Mouse (Mus musculus): Measurements from ENCODE around the gene Slc34a3. TPM values are rescaled to one million over a fixed set of nuclear protein-coding genes. Genes with fewer than 3 reads are reported as not detected.

Gene Slc34a3
- polyA plus RNA-seq (2015; fragmentation: Nextera tagmentation; extraction: Ambion mirVana): not detected in 2 replicates

- no peak within 1 kb of the TSS for H3K4me3 ChIP-seq
- H3K9ac ChIP-seq: no peak within 1 kb of the TSS
- no peak for ATAC-seq (ENCODE audit: low FRiP score, low read depth)
- H3K36me3 ChIP-seq: no peaks in the 10 kb centered on the region
- 0 out of 2 replicates have a peak, but pooled peaks cover under 1% of the 10 kb centered on the region for H3K4me1 ChIP-seq
- no peak within 1 kb of the TSS for H3K4me2 ChIP-seq (replicated peaks)
- H3K27ac ChIP-seq: no peak within 1 kb of the TSS
- H3K27me3 ChIP-seq: peaks cover 47% of the 10 kb centered on the region
- 84% methylated on average over 3 of the region's 3 CpGs for WGBS
- H3K9me3 ChIP-seq: no peaks in the 10 kb centered on the region
Observed at GRCm38 (mm10) chr2:25234050-25234449, at the start of gene Slc34a3. TSS of gene Slc34a3 (minus strand) at chr2:25234364.

GRCm38 (mm10) chr2:25278928-25279882 is 45.0 kb upstream of the Slc34a3 start:
- H3K9ac ChIP-seq: no peak overlapping the region
- no peak overlapping the region for H3K27ac ChIP-seq
- H3K27me3 ChIP-seq: no peaks in the 10 kb centered on the region
- peaks cover 98% of the 10 kb centered on the region for H3K36me3 ChIP-seq
- H3K4me3 ChIP-seq: no peak overlapping the region
- H3K9me3 ChIP-seq: no peaks in the 10 kb centered on the region
- WGBS: 65% methylated on average over 13 of the region's 13 CpGs
- peaks cover 2% of the 10 kb centered on the region; the same call in 1 of the 2 replicates for H3K4me1 ChIP-seq
- 0 out of 2 replicates have a peak, but pooled peaks have one; percentile 28 for ATAC-seq (ENCODE audit: low FRiP score, low read depth)
- H3K4me2 ChIP-seq (replicated peaks): no peak overlapping the region

- 39% methylated on average over 16 of the region's 16 CpGs for WGBS
- H3K4me2 ChIP-seq (replicated peaks): peak overlapping the region; percentile 93
- H3K4me3 ChIP-seq: peak overlapping the region; percentile 94
- no peak for ATAC-seq (ENCODE audit: low FRiP score, low read depth)
- peaks cover 28% of the 10 kb centered on the region for H3K4me1 ChIP-seq
- no peaks in the 10 kb centered on the region for H3K27me3 ChIP-seq
- H3K9me3 ChIP-seq: no peaks in the 10 kb centered on the region
- no peak overlapping the region for H3K27ac ChIP-seq
- peak overlapping the region; percentile 93 for H3K9ac ChIP-seq
- peaks cover 75% of the 10 kb centered on the region for H3K36me3 ChIP-seq
Observed at GRCm38 (mm10) chr2:25273010-25273409, 38.8 kb upstream of the Slc34a3 start.

- H3K4me1 ChIP-seq: peaks cover 28% of the 10 kb centered on the region
- WGBS: 0% methylated on average over 28 of the region's 29 CpGs
- peak; percentile 60 for ATAC-seq (ENCODE audit: low FRiP score, low read depth)
Observed at GRCm38 (mm10) chr2:25272515-25272914, 38.4 kb upstream of the Slc34a3 start.

DNA sequence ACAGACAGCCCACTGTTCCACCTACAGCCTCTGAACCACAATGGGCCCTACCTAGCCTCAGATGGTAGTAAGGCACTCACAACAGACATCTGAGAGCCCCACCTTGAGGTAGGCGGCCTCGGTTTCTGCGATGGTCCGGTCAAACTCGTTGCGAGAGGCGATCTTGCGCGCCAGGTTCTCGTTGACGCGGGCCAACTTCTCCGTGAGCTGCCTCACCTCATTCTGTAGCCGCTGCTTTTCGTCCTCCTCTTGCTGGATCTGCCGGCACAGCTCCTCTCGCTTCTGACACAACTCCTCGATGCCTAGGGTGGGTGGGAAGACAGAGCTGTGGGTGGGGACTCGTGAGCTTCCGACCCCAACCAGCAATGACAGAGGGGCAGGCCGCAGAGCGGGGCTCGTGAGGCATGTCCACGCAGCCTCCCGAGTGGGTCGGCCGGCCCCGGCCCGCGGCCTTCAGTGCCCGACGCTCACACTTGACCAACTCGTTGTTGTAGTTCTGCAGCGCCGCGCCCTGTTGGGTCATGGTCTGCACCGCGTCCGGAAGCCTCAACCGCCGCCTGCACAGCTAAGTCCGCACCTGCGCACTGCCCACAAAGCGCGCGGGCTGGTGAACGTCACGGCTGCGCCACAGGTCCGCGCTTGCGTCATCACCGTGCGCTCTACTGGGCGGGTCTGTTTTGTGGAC is 37.8 kb upstream of the Slc34a3 start, which contains the start of the genes Ssna1 and Anapc2:
Gene Ssna1, minus strand, starts transcription at position 612 of the 685 bp plus-strand sequence.
Gene Anapc2, plus strand, starts transcription at position 652 of the 685 bp plus-strand sequence.
- H3K9me3 ChIP-seq: no peaks in the 10 kb centered on the region
- H3K4me2 ChIP-seq (replicated peaks): peak within 1 kb of the TSS; percentile 93
- H3K4me1 ChIP-seq: peaks cover 28% of the 10 kb centered on the region
- ATAC-seq (ENCODE audit: low FRiP score, low read depth): peak; percentile 98
- WGBS: under 1% methylated on average over 55 of the region's 55 CpGs
- no peaks in the 10 kb centered on the region for H3K27me3 ChIP-seq
- H3K27ac ChIP-seq: peak within 1 kb of the TSS; percentile 72
- H3K36me3 ChIP-seq: peaks cover 65% of the 10 kb centered on the region
- H3K9ac ChIP-seq: peak within 1 kb of the TSS; percentile 93
- H3K4me3 ChIP-seq: peak within 1 kb of the TSS; percentile 94

More at GRCm38 (mm10) chr2:25272515-25272914, 38.4 kb upstream of the Slc34a3 start:
- H3K9me3 ChIP-seq: no peaks in the 10 kb centered on the region
- H3K4me2 ChIP-seq (replicated peaks): peak overlapping the region; percentile 93
- H3K4me3 ChIP-seq: peak overlapping the region; percentile 94
- H3K36me3 ChIP-seq: peaks cover 70% of the 10 kb centered on the region
- H3K9ac ChIP-seq: peak overlapping the region; percentile 93
- H3K27me3 ChIP-seq: no peaks in the 10 kb centered on the region
- H3K27ac ChIP-seq: no peak overlapping the region

DNA sequence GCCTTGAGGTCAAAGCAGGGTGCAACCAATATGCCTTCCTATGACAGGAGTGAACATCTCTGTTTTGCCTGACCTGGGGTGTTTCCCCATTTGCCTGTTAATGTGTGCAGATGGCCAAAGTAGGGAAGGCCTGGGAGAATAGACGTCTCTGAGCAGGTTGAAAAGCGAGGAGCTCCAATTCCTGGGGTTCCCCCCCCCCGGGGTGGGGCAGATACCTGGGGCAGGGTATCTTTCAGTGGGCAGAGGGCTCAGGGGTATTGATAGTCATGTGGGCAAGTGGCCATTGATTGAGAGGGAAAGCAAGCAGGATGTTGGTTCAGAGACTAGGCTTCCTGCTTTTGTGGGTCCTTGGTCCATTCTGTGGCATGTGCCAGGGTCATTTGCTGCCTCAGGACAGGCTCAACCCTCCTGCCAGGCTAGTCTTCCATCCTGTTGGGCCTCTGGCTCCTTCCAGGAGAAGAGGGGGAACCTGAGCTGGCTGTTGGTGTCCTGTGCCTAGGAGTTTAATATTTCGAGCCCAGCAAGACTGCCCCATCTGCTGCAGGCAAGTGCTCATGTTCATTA is 33.7 kb upstream of the Slc34a3 start:
- no peak overlapping the region for H3K9ac ChIP-seq
- no peak overlapping the region for H3K4me2 ChIP-seq (replicated peaks)
- peaks cover 52% of the 10 kb centered on the region for H3K4me1 ChIP-seq
- no peak overlapping the region for H3K27ac ChIP-seq
- no peaks in the 10 kb centered on the region for H3K9me3 ChIP-seq
- H3K4me3 ChIP-seq: no peak overlapping the region
- no peak for ATAC-seq (ENCODE audit: low FRiP score, low read depth)
- WGBS: 75% methylated on average over 4 of the region's 4 CpGs
- peaks cover 27% of the 10 kb centered on the region for H3K36me3 ChIP-seq
- H3K27me3 ChIP-seq: peaks cover 22% of the 10 kb centered on the region

DNA sequence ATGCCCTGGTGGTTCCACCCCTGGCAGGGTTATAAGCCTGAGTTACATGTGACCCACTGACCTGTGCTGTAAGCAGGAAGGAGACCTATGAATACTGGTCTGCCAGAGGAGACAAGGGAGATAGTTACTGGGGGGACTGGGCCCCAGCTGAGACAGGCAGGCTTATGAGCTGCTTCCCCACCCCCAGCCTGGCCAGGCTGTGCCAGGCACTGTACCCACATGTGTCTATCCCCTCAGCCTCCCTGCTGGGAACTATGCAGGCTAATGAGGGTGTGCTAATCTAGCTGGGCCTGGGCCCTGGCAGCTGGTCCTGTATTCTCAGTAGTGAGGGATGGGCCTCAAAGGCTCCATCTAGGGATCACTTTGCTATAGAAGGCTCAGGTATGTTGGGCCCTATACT is 33.1 kb upstream of the Slc34a3 start:
- Histone ChIP-seq H3K4me3 (no peak overlapping the region), H3K4me1 (peaks cover 52% of the 10 kb centered on the region), H3K4me2 (replicated peaks) (no peak overlapping the region), H3K27me3 (peaks cover 22% of the 10 kb centered on the region), H3K27ac (no peak overlapping the region), H3K36me3 (peaks cover 27% of the 10 kb centered on the region), H3K9ac (no peak overlapping the region), H3K9me3 (no peaks in the 10 kb centered on the region)
- no peak for ATAC-seq (ENCODE audit: low FRiP score, low read depth)

GRCm38 (mm10) chr2:25266720-25267119 is 32.6 kb upstream of the Slc34a3 start:
- H3K9ac ChIP-seq: no peak overlapping the region
- H3K4me2 ChIP-seq (replicated peaks): peak overlapping the region; percentile 99; the same call in 1 of the 2 replicates
- 59% methylated on average over 2 of the region's 2 CpGs for WGBS
- ATAC-seq (ENCODE audit: low FRiP score, low read depth): no peak
- H3K36me3 ChIP-seq: peaks cover 27% of the 10 kb centered on the region
- no peak overlapping the region for H3K4me3 ChIP-seq
- H3K4me1 ChIP-seq: peaks cover 51% of the 10 kb centered on the region
- no peaks in the 10 kb centered on the region for H3K9me3 ChIP-seq
- H3K27me3 ChIP-seq: peaks cover 22% of the 10 kb centered on the region
- H3K27ac ChIP-seq: no peak overlapping the region

DNA sequence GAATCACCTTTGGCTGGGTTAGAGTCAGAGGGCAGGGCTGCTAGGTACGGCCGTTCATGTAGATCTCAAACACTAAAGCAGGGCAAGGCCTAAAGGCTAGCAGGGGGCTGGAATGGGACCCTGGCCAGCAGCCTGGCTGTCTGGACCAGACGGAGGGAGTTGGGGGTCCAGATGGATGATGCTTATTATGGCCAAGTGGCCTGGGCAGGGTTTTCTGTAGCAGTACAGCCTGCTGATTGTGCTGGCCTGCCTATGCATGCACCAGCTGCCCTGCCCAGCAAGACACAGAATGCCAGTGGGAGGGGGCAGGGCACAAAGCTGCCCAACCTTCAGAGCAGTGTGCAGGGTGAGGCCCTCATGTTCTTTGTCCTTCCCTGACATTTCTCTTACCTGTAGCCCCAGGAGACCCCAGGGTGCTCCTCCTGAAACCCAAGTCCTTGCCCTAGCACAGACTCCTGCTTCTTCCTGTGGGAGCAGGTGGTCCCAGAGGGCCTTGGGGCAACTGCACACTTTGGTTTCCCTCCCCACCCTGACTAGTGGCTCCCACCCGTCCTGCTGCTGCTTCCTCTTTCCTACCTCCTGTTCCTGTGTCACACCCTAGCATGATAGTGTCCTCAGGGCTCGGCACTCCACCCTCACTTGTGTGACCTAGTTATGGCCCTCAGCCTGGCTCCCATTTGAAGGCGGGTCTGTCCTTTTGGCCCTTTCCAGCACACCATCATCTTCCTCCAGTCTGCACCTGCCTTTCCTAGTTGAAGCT is 31.9 kb upstream of the Slc34a3 start:
- no peak for ATAC-seq (ENCODE audit: low FRiP score, low read depth)
- Histone ChIP-seq H3K27ac (no peak overlapping the region), H3K36me3 (peaks cover 27% of the 10 kb centered on the region), H3K27me3 (peaks cover 22% of the 10 kb centered on the region), H3K9ac (no peak overlapping the region), H3K9me3 (no peaks in the 10 kb centered on the region), H3K4me1 (peaks cover 45% of the 10 kb centered on the region), H3K4me2 (replicated peaks) (peak overlapping the region; percentile 99), H3K4me3 (no peak overlapping the region)
- WGBS: 64% methylated on average over 6 of the region's 6 CpGs

DNA sequence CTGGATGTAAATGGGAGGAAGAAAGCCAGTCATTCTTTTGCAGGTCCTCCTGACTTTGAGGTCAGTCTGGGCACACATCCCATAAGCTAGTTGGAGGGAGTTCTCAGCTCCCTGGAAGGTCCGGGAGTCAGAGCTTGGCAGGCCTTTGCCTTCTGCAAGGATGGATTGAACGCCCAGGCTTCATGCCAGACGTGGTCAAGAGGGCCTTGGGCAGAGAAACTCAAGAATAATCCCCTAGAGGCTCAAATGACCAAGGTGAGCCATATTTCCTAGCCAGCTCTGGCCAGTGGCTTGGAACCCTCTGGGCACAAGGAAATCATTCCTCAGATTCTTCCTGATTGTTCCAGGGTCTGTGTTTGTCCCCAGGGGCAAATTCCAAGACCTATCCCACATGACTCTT is 30.7 kb upstream of the Slc34a3 start:
- Histone ChIP-seq H3K4me2 (replicated peaks) (peak overlapping the region; percentile 99; the same call in 1 of the 2 replicates), H3K9me3 (no peaks in the 10 kb centered on the region), H3K4me1 (peaks cover 39% of the 10 kb centered on the region), H3K9ac (peak overlapping the region; percentile 79), H3K27ac (no peak overlapping the region), H3K4me3 (no peak overlapping the region), H3K36me3 (peaks cover 14% of the 10 kb centered on the region), H3K27me3 (peaks cover 22% of the 10 kb centered on the region)
- WGBS: 66% methylated on average over 3 of the region's 3 CpGs
- no peak for ATAC-seq (ENCODE audit: low FRiP score, low read depth)

DNA sequence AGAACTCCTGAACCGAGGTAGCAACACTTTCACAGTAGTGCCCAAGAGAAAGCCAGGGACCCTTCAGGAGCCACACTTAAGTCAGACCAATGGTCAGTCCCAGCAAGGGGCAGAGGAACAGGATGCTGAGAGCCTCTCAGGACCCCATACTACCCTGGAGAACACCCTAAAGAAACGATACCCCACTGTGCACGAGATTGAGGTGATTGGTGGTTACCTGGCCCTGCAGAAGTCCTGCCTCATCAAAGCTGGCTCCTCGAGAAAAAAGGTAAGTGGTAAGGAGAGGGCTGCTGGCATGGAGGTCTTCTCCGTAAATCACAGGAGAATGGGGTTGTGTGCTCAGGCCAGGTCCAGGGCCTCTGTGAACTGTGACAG is 30.1 kb upstream of the Slc34a3 start:
- Histone ChIP-seq H3K9me3 (no peaks in the 10 kb centered on the region), H3K27ac (no peak overlapping the region), H3K9ac (peak overlapping the region; percentile 79; the same call in 1 of the 2 replicates), H3K36me3 (peaks cover 9% of the 10 kb centered on the region), H3K4me2 (replicated peaks) (peak overlapping the region; percentile 99), H3K27me3 (peaks cover 22% of the 10 kb centered on the region), H3K4me1 (peaks cover 39% of the 10 kb centered on the region), H3K4me3 (peak overlapping the region; percentile 68)
- WGBS: 71% methylated on average over 5 of the region's 5 CpGs
- ATAC-seq (ENCODE audit: low FRiP score, low read depth): no peak

Data from limb, embryonic 13.5 days (tissue).